Mouse (Mus musculus) induced T-regulatory cell, adult 2 months (primary cell): ENCODE results near the gene Fpr-rs7.

ENCODE experiments used
- DNase-seq: peaks from one replicate; pipeline ENCODE4 v3.0.0-alpha.2; 2012; ENCODE audit warnings: low read depth

The Fpr-rs7 gene

GRCm38 (mm10) chr17:20114126-20114525 is at the start of gene Fpr-rs7:
Gene Fpr-rs7, minus strand, starts transcription at chr17:20114226.
- DNase-seq, result no peak

GRCm38 (mm10) chr17:20074090-20074489 is 39.9 kb downstream of the Fpr-rs7 start:
- DNase-seq, result no peak

- DNase-seq, result no peak
These were observed 42.2 kb downstream of the Fpr-rs7 start for GRCm38 (mm10) chr17:20071656-20072396.
